Mouse (Mus musculus) thymus, adult 2 months (tissue): ENCODE results near the gene Exoc7. TPM values are rescaled to one million over a fixed set of nuclear protein-coding genes. Genes with fewer than 3 reads are reported as not detected.

Source experiments
- DNase-seq: peaks from one replicate; pipeline ENCODE4 v3.0.0; 2021
- H3K27ac ChIP-seq: fragments of 200-500 bp; 2 replicates; pipeline ENCODE4 v1.5.1; 2012; ENCODE audit warnings: low read length, control low read depth; ENCODE audit not compliant: control insufficient read depth, insufficient read depth
- H3K27me3 ChIP-seq: fragments of 200-500 bp; 2 replicates; pipeline ENCODE4 v1.6.1; 2012; ENCODE audit warnings: mild to moderate bottlenecking, low read length, moderate library complexity, mixed read lengths; ENCODE audit not compliant: control insufficient read depth, insufficient read depth
- H3K36me3 ChIP-seq: fragments of 200-500 bp; 2 replicates; pipeline ENCODE4 v1.6.1; 2012; ENCODE audit warnings: mild to moderate bottlenecking, low read length, moderate library complexity; ENCODE audit not compliant: control insufficient read depth, insufficient read depth
- H3K4me1 ChIP-seq: fragments of 200-500 bp; replicated peaks from 2 replicates; pipeline ENCODE4 v1.6.1; 2012; ENCODE audit warnings: low read length; ENCODE audit not compliant: control insufficient read depth, insufficient read depth
- H3K4me3 ChIP-seq: fragments of 200-500 bp; 2 replicates; pipeline ENCODE4 v1.5.1; 2012; ENCODE audit warnings: mild to moderate bottlenecking, low read length, control low read depth, moderate library complexity; ENCODE audit not compliant: control insufficient read depth, insufficient read depth
- CTCF ChIP-seq: fragments of 200-500 bp; IDR thresholded peaks from 2 replicates; pipeline ENCODE4 v1.5.1; 2012; ENCODE audit warnings: mild to moderate bottlenecking, control low read depth, low read length, moderate library complexity, borderline replicate concordance; ENCODE audit not compliant: control insufficient read depth, poor library complexity, insufficient read depth; ENCODE audit errors: extremely low read depth
- POLR2A ChIP-seq: fragments of 200-500 bp; IDR thresholded peaks from 2 replicates; pipeline ENCODE4 v1.6.1; 2012; ENCODE audit warnings: mild to moderate bottlenecking, low read length, control low read depth, moderate library complexity; ENCODE audit not compliant: control insufficient read depth, poor library complexity, insufficient read depth; ENCODE audit errors: extremely low read depth
- WGBS: fragments of 180-500 bp; shearing (Covaris S2); methylation state at CpG from one replicate; pipeline ENCODE4 v1.1.7; 2018; 5-methylcytosine and 5-hydroxymethylcytosine counted together
- polyA plus RNA-seq: library from polyadenylated mRNA; depleted of rRNA; stranded (reverse); fragments of >200 nt; gene quantifications from 2 replicates; pipeline ENCODE4 v1.2.3, GENCODE M21; 2012

The Exoc7 gene
- polyA plus RNA-seq, 1 experiment, result 50.7 TPM

- DNase-seq, result no peak
- Histone ChIP-seq H3K27ac (peak overlapping the region; percentile 34; the same call in 1 of the 2 replicates), H3K4me1 (peaks cover 3% of the 10 kb centered on the region; the same call in 1 of the 2 replicates), H3K36me3 (peaks cover 60% of the 10 kb centered on the region), H3K4me3 (no peak overlapping the region), H3K27me3 (no peaks in the 10 kb centered on the region)
- WGBS, result 45% methylated on average over 4 of the region's 4 CpGs
- TF ChIP-seq POLR2A (no peak), CTCF (no peak)
Measured at GRCm38 (mm10) chr11:116265850-116266249, 41.2 kb downstream of the Exoc7 start.

- DNase-seq, result peak; percentile 34
- peaks cover 64% of the 10 kb centered on the region for H3K36me3 ChIP-seq
- WGBS, result 7% methylated on average over 11 of the region's 11 CpGs
- H3K27ac ChIP-seq, result peak overlapping the region; percentile 34; the same call in 1 of the 2 replicates
- H3K4me3 ChIP-seq, result no peak overlapping the region
- no peak for TF ChIP-seq CTCF
- TF ChIP-seq POLR2A, result no peak
- peaks cover 3% of the 10 kb centered on the region; the same call in 1 of the 2 replicates for H3K4me1 ChIP-seq
- no peaks in the 10 kb centered on the region for H3K27me3 ChIP-seq
Measured at GRCm38 (mm10) chr11:116265352-116265751, 41.7 kb downstream of the Exoc7 start.

- no peak for DNase-seq
- Histone ChIP-seq H3K27me3 (no peaks in the 10 kb centered on the region), H3K27ac (no peak overlapping the region; the same call in 1 of the 2 replicates), H3K4me1 (peaks cover 28% of the 10 kb centered on the region), H3K4me3 (no peak overlapping the region), H3K36me3 (peaks cover 53% of the 10 kb centered on the region)
- TF ChIP-seq CTCF, result no peak
- no peak for TF ChIP-seq POLR2A
- WGBS, result 79% methylated on average over 7 of the region's 7 CpGs
Measured at GRCm38 (mm10) chr11:116260259-116260658, 46.8 kb downstream of the Exoc7 start.

- Histone ChIP-seq H3K4me3 (no peak overlapping the region), H3K27me3 (no peaks in the 10 kb centered on the region), H3K36me3 (peaks cover 52% of the 10 kb centered on the region), H3K4me1 (peaks cover 35% of the 10 kb centered on the region), H3K27ac (peak overlapping the region; percentile 36; the same call in 1 of the 2 replicates)
- peak; percentile 48 for DNase-seq
- TF ChIP-seq CTCF (no peak), POLR2A (no peak)
- 12% methylated on average over 8 of the region's 8 CpGs for WGBS
Measured at GRCm38 (mm10) chr11:116259461-116259860, 47.6 kb downstream of the Exoc7 start.

GRCm38 (mm10) chr11:116255982-116256675 lies 50.9 kb downstream of the Exoc7 start:
- peak overlapping the region; percentile 54; the same call in 1 of the 2 replicates for H3K27ac ChIP-seq
- no peak for DNase-seq
- 56% methylated on average over 9 of the region's 9 CpGs for whole genome bisulfite sequencing
- H3K36me3 ChIP-seq, result peaks cover 41% of the 10 kb centered on the region
- TF ChIP-seq POLR2A (no peak), CTCF (no peak)
- H3K4me1 ChIP-seq, result peaks cover 48% of the 10 kb centered on the region
- no peaks in the 10 kb centered on the region for H3K27me3 ChIP-seq
- H3K4me3 ChIP-seq, result no peak overlapping the region

GRCm38 (mm10) chr11:116255090-116255981 lies 51.7 kb downstream of the Exoc7 start:
- H3K27me3 ChIP-seq, result no peaks in the 10 kb centered on the region
- no peak for DNase-seq
- H3K4me3 ChIP-seq, result no peak overlapping the region
- no peak for TF ChIP-seq CTCF
- TF ChIP-seq POLR2A, result no peak
- WGBS, result 27% methylated on average over 22 of the region's 22 CpGs
- H3K27ac ChIP-seq, result peak overlapping the region; percentile 55; the same call in 1 of the 2 replicates
- peaks cover 48% of the 10 kb centered on the region for H3K4me1 ChIP-seq
- peaks cover 40% of the 10 kb centered on the region for H3K36me3 ChIP-seq
